Mouse (Mus musculus) ES-E14 (cell line): ENCODE measurements around the gene Hist1h2bf.

Experiments
- CHD2 ChIP-seq: IDR thresholded peaks from 2 replicates; pipeline ENCODE4 v1.6.1; 2014; ENCODE audit warnings: mild to moderate bottlenecking, low read depth, low read length, inconsistent platforms
- HCFC1 ChIP-seq: IDR thresholded peaks from 2 replicates; pipeline ENCODE4 v1.6.1; 2012; ENCODE audit warnings: low read length, inconsistent platforms, borderline replicate concordance; ENCODE audit not compliant: insufficient read depth
- MAFK ChIP-seq: IDR thresholded peaks from 2 replicates; pipeline ENCODE4 v1.6.1; 2014; ENCODE audit warnings: mild to moderate bottlenecking, low read depth, low read length, inconsistent platforms; ENCODE audit not compliant: insufficient read depth
- ZC3H11A ChIP-seq: IDR thresholded peaks from 2 replicates; pipeline ENCODE4 v1.6.1; 2012; ENCODE audit warnings: low read depth, mild to moderate bottlenecking, inconsistent platforms, low read length, borderline replicate concordance
- ZNF384 ChIP-seq: IDR thresholded peaks from 2 replicates; pipeline ENCODE4 v1.6.1; 2012; ENCODE audit warnings: low read depth, low read length, inconsistent platforms

- no peak for TF ChIP-seq CHD2
- no peak for TF ChIP-seq ZNF384
- no peak for TF ChIP-seq ZC3H11A
- no peak for TF ChIP-seq MAFK
- TF ChIP-seq HCFC1: no peak
Measured at GRCm38 (mm10) chr13:23536076-23536822, 37.7 kb downstream of the Hist1h2bf start.
